Mouse (Mus musculus): ENCODE measurements at regions not wholly inside any gene's neighbourhood (a gene's known extent, or its start where the extent isn't known, plus 50 kb on each side); places are given as distances from the start of the nearest gene placed in this dataset.
"Not testable (repeated sequence)": the region's sequence is repeated elsewhere in the genome, so short reads cannot be mapped to it uniquely, and the experiment has no call there.

DNA sequence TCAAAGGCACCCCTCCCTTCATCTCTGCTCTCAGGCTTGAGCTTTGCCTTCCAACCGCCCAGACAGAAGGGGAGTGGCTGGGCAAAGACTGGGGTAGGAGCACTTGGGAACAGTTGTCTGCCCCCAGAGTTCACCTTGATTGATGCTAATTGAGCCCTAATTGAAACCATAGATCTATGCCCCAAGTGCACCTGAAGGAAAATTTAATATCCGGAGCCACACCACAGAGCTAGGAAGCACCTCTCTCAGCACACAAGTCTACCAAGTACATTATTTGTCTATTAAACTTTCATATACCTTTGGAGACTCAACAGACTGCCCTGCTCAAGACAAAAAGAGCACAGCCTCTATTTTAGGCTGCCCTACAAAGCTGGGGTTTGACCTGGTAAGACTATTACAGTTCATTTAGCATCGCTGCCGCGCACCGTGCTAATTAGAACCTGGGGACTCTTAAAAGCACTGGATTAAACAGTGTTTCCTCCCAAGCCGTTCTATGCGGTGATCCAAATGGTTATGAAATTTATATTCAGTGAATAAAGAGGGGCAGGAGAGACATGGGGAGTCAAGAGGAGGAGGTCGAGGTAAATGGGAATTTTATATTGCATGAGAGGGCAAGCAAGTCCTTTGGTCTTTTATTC is 229.8 kb downstream of the Utp18 start:
- DNase-seq (ENCODE audit: extremely low spot score in 1 of 2, low spot score in 1 of 2), result no peak

DNA sequence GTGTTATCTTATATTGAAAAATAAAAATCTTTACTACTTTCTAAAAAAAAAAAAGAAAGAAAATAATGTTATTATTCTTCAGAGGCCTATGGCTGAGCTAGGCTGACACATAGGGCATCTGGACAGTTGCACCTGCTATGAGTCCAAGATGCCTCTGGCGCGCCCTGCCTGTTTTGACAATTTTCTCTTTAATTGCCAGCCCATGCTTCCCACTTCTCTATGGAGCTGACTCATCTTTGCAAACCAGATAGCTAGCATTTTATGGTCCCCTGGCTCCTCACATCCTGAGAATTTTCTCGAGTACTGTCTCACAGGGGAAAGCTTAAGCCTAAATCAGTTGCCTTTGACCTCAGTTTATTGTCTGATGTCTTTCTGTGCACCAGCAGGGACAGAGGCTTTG is 232.2 kb downstream of the Utp18 start:
- no peak for DNase-seq (ENCODE audit: extremely low spot score in 1 of 2, low spot score in 1 of 2)

DNA sequence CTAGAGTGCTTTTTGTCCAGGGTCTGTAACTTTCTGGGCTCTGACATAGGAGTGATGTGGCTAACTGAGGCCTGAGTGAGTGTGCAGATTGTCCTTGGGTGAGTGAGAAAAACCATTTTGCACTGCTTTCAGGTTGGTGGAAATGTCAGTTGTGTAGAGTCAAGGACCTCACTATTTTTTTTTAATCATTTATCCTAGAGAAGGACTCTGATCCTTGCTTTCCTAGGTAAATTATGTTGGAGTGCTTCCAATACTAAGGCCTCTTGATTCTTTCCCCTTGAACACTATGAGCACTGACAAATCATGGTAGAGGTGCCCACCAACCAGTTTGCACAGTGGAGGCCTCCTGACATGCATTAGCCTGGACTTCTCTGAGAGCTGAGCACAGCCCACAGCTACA is 233.6 kb downstream of the Utp18 start:
- not testable (repeated sequence) for DNase-seq (ENCODE audit: extremely low spot score in 1 of 2, low spot score in 1 of 2)

Measured in layer of hippocampus, postnatal 25 days (tissue).